8 mouse cellular contexts compared by ENCODE assay signal in the genomic region with DNA sequence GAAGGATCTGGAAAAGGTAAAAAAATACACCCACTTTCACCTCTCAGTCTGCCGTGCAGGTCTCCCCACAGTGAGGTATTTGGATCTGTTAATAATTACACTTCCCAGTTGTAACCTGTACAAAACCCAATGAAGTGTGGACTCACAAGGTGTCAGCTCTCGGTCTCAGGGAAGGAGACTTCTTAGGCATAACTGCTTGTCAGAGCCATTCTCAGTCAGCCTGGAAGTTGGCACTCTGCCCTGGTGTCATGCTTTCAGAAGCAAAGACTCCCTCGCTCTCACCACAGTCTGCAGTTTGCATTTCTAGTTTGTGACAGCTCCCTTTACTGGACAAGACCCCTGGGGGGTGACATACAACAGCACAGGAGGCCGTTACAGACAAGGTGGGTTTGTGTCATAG. TPM values are rescaled to one million over a fixed set of nuclear protein-coding genes. Genes with fewer than 3 reads are reported as not detected.
A peak's percentile ranks its signal among the peaks of the same experiment; 100 is the strongest.
DNase-seq lines count a peak whose midpoint lies in the region; ATAC-seq lines count a peak whose summit lies in the region.

No protein-coding gene starts in this region.

- no peak overlapping the region for H3K4me2 ChIP-seq in forebrain, embryonic 13.5 days
- H3K4me2 ChIP-seq in forebrain, embryonic 16.5 days (ENCODE audit: low read length) = no peak overlapping the region
- H3K4me2 ChIP-seq in stomach, embryonic 16.5 days (ENCODE audit: low read depth, low read length) = no peak overlapping the region

- ATAC-seq in forebrain, embryonic 13.5 days = peak; percentile 36; the same call in 1 of the 2 replicates
- ATAC-seq in forebrain, embryonic 16.5 days = 0 out of 2 replicates have a peak, but pooled peaks have one; percentile 5
- ATAC-seq in stomach, embryonic 16.5 days (ENCODE audit: insufficient read depth, low FRiP score) = no peak; the same call in 1 of the 2 replicates
- ATAC-seq in activated CD4-positive, CD25-positive, alpha-beta regulatory T cell, adult 4 months = no peak

- no peaks in the 10 kb centered on the region for H3K9me3 ChIP-seq in forebrain, embryonic 13.5 days (replicated peaks)
- H3K9me3 ChIP-seq in forebrain, embryonic 10.5 days = no peaks in the 10 kb centered on the region
- H3K9me3 ChIP-seq in forebrain, embryonic 16.5 days (ENCODE audit: control insufficient read depth, low read length) = no peaks in the 10 kb centered on the region
- no peaks in the 10 kb centered on the region for H3K9me3 ChIP-seq in stomach, embryonic 16.5 days (replicated peaks; ENCODE audit: control insufficient read depth, low read length)

- no peak overlapping the region for H3K4me3 ChIP-seq in forebrain, embryonic 13.5 days
- H3K4me3 ChIP-seq in forebrain, embryonic 10.5 days = no peak overlapping the region
- no peak overlapping the region for H3K4me3 ChIP-seq in forebrain, embryonic 16.5 days (replicated peaks; ENCODE audit: low read length)
- H3K4me3 ChIP-seq in stomach, embryonic 16.5 days (replicated peaks; ENCODE audit: low read length) = no peak overlapping the region

- peak overlapping the region; percentile 14; the same call in 1 of the 2 replicates for H3K27ac ChIP-seq in forebrain, embryonic 13.5 days
- H3K27ac ChIP-seq in forebrain, embryonic 10.5 days = no peak overlapping the region
- no peak overlapping the region for H3K27ac ChIP-seq in forebrain, embryonic 16.5 days (ENCODE audit: low read length)
- H3K27ac ChIP-seq in stomach, embryonic 16.5 days (ENCODE audit: low read length) = peak overlapping the region; percentile 97

- 44% methylated on average over 4 of the region's 4 CpGs for WGBS in forebrain, embryonic 13.5 days
- WGBS in forebrain, embryonic 10.5 days = 89% methylated on average over 4 of the region's 4 CpGs
- WGBS in forebrain, embryonic 16.5 days = 38% methylated on average over 4 of the region's 4 CpGs
- WGBS in stomach, embryonic 16.5 days = 37% methylated on average over 4 of the region's 4 CpGs

- no peak for DNase-seq in forebrain, embryonic 10.5 days (ENCODE audit: extremely low spot score, low spot score)
- peak; percentile 44 for DNase-seq in Muller cell, postnatal 12 days (ENCODE audit: inconsistent ontology term)
- DNase-seq in kidney, adult 8-10 months = peak; percentile 93 to 94
- DNase-seq in thymus, postnatal 0 days (ENCODE audit: low spot score) = no peak

- no peaks in the 10 kb centered on the region for H3K36me3 ChIP-seq in forebrain, embryonic 13.5 days (ENCODE audit: poor library complexity, severe bottlenecking)
- H3K36me3 ChIP-seq in forebrain, embryonic 10.5 days (replicated peaks) = no peaks in the 10 kb centered on the region
- no peaks in the 10 kb centered on the region for H3K36me3 ChIP-seq in forebrain, embryonic 16.5 days (ENCODE audit: control insufficient read depth, insufficient read depth)
- no peaks in the 10 kb centered on the region for H3K36me3 ChIP-seq in stomach, embryonic 16.5 days (ENCODE audit: control insufficient read depth, insufficient read depth, low read length)

- H3K27me3 ChIP-seq in forebrain, embryonic 13.5 days = no peaks in the 10 kb centered on the region
- no peaks in the 10 kb centered on the region for H3K27me3 ChIP-seq in forebrain, embryonic 10.5 days (ENCODE audit: poor library complexity, severe bottlenecking)
- H3K27me3 ChIP-seq in forebrain, embryonic 16.5 days (replicated peaks; ENCODE audit: control insufficient read depth, insufficient read depth, low read length) = no peaks in the 10 kb centered on the region
- no peaks in the 10 kb centered on the region for H3K27me3 ChIP-seq in stomach, embryonic 16.5 days (ENCODE audit: control insufficient read depth, insufficient read depth, low read length)

- no peak overlapping the region for H3K9ac ChIP-seq in forebrain, embryonic 13.5 days
- H3K9ac ChIP-seq in forebrain, embryonic 16.5 days (replicated peaks; ENCODE audit: low read depth, low read length) = no peak overlapping the region
- H3K9ac ChIP-seq in stomach, embryonic 16.5 days (ENCODE audit: low read length) = no peak overlapping the region

- H3K4me1 ChIP-seq in forebrain, embryonic 13.5 days = peaks cover 36% of the 10 kb centered on the region
- peaks cover 50% of the 10 kb centered on the region for H3K4me1 ChIP-seq in forebrain, embryonic 10.5 days
- peaks cover 10% of the 10 kb centered on the region for H3K4me1 ChIP-seq in forebrain, embryonic 16.5 days (replicated peaks; ENCODE audit: control insufficient read depth, insufficient read depth, low read length)
- H3K4me1 ChIP-seq in stomach, embryonic 16.5 days (ENCODE audit: control insufficient read depth, insufficient read depth, low read length) = peaks cover 40% of the 10 kb centered on the region

RNA-seq across cellular contexts. Expression of gene Afdn, which starts 15.5 kb away (rescaled TPM):
- 137 and 159 TPM in 2 replicates for polyA plus RNA-seq in forebrain, embryonic 13.5 days (2015; fragmentation: Nextera tagmentation; extraction: Ambion mirVana)
- polyA plus RNA-seq in forebrain, embryonic 10.5 days (2016; fragmentation: Nextera tagmentation; extraction: Ambion mirVana) = 80.9 and 82.9 TPM in 2 replicates
- 142 and 146 TPM in 2 replicates for polyA plus RNA-seq in forebrain, embryonic 16.5 days (2015; fragmentation: Nextera tagmentation; extraction: Ambion mirVana)
- 59.7 and 63.7 TPM in 2 replicates for polyA plus RNA-seq in stomach, embryonic 16.5 days (2015; fragmentation: Nextera tagmentation; extraction: Ambion mirVana)
- 20.8 and 29.9 TPM in 2 replicates for polyA plus RNA-seq in thymus, postnatal 0 days (2015; fragmentation: Nextera tagmentation; extraction: Ambion mirVana)
- 1 to 10 TPM; 2.6 to 3.2 TPM for polyA plus RNA-seq in activated CD4-positive, CD25-positive, alpha-beta regulatory T cell, adult 4 months (2017; shearing (Covaris generic))

RNA-seq across cellular contexts. Expression of gene Tcte2, which starts 16.8 kb away (rescaled TPM):
- polyA plus RNA-seq in forebrain, embryonic 13.5 days (2015; fragmentation: Nextera tagmentation; extraction: Ambion mirVana) = 19.2 and 20.6 TPM in 2 replicates
- 4.9 and 6.6 TPM in 2 replicates for polyA plus RNA-seq in forebrain, embryonic 10.5 days (2016; fragmentation: Nextera tagmentation; extraction: Ambion mirVana)
- 22.9 TPM in 2 replicates for polyA plus RNA-seq in forebrain, embryonic 16.5 days (2015; fragmentation: Nextera tagmentation; extraction: Ambion mirVana)
- polyA plus RNA-seq in stomach, embryonic 16.5 days (2015; fragmentation: Nextera tagmentation; extraction: Ambion mirVana) = 5.9 and 6.2 TPM in 2 replicates
- 0.58 and 0.77 TPM in 2 replicates for polyA plus RNA-seq in thymus, postnatal 0 days (2015; fragmentation: Nextera tagmentation; extraction: Ambion mirVana)
- not detected for polyA plus RNA-seq in activated CD4-positive, CD25-positive, alpha-beta regulatory T cell, adult 4 months (2017; shearing (Covaris generic))

Comparison
In these comparisons a context has a peak if more than half of its experiments do, and no peak if none do; other contexts are left out.
1. H3K27ac ChIP-seq: peak in forebrain, embryonic 13.5 days (single experiment) and stomach, embryonic 16.5 days (single experiment); none in forebrain, embryonic 10.5 days (single experiment) and forebrain, embryonic 16.5 days (single experiment).
2. ATAC-seq: peak in forebrain, embryonic 13.5 days (single experiment) and forebrain, embryonic 16.5 days (single experiment); none in stomach, embryonic 16.5 days (single experiment) and activated CD4-positive, CD25-positive, alpha-beta regulatory T cell, adult 4 months (single experiment).
3. DNase-seq: peak in Muller cell, postnatal 12 days (single experiment) and kidney, adult 8-10 months (2 of 2); none in forebrain, embryonic 10.5 days (single experiment) and thymus, postnatal 0 days (single experiment).